Mouse (Mus musculus): ENCODE measurements at regions not wholly inside any gene's neighbourhood (a gene's known extent, or its start where the extent isn't known, plus 50 kb on each side); places are given as distances from the start of the nearest gene placed in this dataset.

DNA sequence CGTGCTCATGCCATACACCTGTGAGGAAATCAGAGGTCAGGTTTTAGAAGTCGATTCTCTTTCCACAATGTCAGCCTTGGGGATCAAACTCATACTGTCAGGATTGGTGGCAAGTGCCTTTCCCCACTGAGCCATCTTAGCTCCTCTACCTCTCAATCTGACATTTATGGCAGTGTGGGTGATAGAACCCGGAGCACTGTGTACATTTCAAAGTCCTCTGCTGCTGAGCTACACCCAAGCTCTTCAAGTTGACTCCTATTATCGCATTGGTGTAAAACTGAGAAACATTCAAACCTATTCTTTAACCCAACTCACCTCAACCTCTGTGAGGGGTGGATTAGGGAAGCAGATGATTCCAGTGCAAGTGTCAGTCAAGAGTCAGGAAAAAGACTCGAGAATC, 435.9 kb upstream of the Auts2 start:
- TF ChIP-seq CTCF (IDR thresholded peaks at IDR 0.05; ENCODE audit: extremely low read depth, insufficient read depth, insufficient read length, insufficient replicate concordance) (no peak), POLR2A (IDR thresholded peaks at IDR 0.05; ENCODE audit: low read depth, low read length) (no peak)
